Mouse (Mus musculus): ENCODE results near the gene Med25.

- TF ChIP-seq CTCF (IDR thresholded peaks at IDR 0.05; ENCODE audit: control insufficient read depth, insufficient read depth, insufficient replicate concordance, low read depth, low read length) (no peak; the same call in 1 of the 2 replicates), POLR2A (IDR thresholded peaks at IDR 0.05; ENCODE audit: control insufficient read depth, low read depth, low read length) (peak; percentile 23; the same call in 1 of the 2 replicates)
Observed at GRCm38 (mm10) chr7:44839491-44840191, 52.9 kb downstream of the Med25 start.
